Mouse (Mus musculus) lung, postnatal 0 days (tissue): ENCODE measurements at regions not wholly inside any gene's neighbourhood (a gene's known extent, or its start where the extent isn't known, plus 50 kb on each side); places are given as distances from the start of the nearest gene placed in this dataset.

Experiments
- ATAC-seq: fragments of 200-750 bp; cut with Nextera tagmentation; 2 replicates; pipeline ENCODE4 v1.8.0; 2017; ENCODE audit warnings: moderate library complexity
- DNase-seq: peaks from one replicate; pipeline ENCODE4 v3.0.0-alpha.2; 2016; ENCODE audit warnings: low spot score
- H3K27ac ChIP-seq: fragments of 300-500 bp; sonication (generic); 2 replicates; pipeline ENCODE4 v1.5.1; 2014; ENCODE audit warnings: antibody characterized with exemption, mild to moderate bottlenecking, low read length, mixed read lengths
- H3K27me3 ChIP-seq: fragments of 300-500 bp; sonication (generic); replicated peaks from 2 replicates; pipeline ENCODE4 v1.6.1; 2014; ENCODE audit warnings: low read length, mixed read lengths; ENCODE audit not compliant: insufficient read depth
- H3K36me3 ChIP-seq: fragments of 300-500 bp; sonication (generic); 2 replicates; pipeline ENCODE4 v1.6.1; 2014; ENCODE audit warnings: low read length, mixed read lengths; ENCODE audit not compliant: insufficient read depth
- H3K4me1 ChIP-seq: fragments of 300-500 bp; sonication (generic); 2 replicates; pipeline ENCODE4 v1.6.1; 2014; ENCODE audit warnings: antibody characterized with exemption, low read depth, low read length, mixed read lengths; ENCODE audit not compliant: insufficient read depth
- H3K4me2 ChIP-seq: fragments of 300-500 bp; sonication (generic); replicated peaks from 2 replicates; pipeline ENCODE4 v1.6.1; 2014; ENCODE audit warnings: low read depth, mild to moderate bottlenecking, low read length, moderate library complexity, mixed read lengths
- H3K4me3 ChIP-seq: fragments of 300-500 bp; sonication (generic); 2 replicates; pipeline ENCODE4 v1.5.1; 2014; ENCODE audit warnings: low read depth, low read length
- H3K9ac ChIP-seq: fragments of 300-500 bp; sonication (generic); replicated peaks from 2 replicates; pipeline ENCODE4 v1.6.1; 2014; ENCODE audit warnings: low read depth, mild to moderate bottlenecking
- H3K9me3 ChIP-seq: fragments of 300-500 bp; sonication (generic); 2 replicates; pipeline ENCODE4 v1.6.1; 2016; ENCODE audit warnings: low read length, mixed read lengths
- CTCF ChIP-seq: IDR thresholded peaks from 2 replicates; pipeline ENCODE4 v1.5.1; 2016; ENCODE audit warnings: antibody characterized with exemption, mild to moderate bottlenecking
- EP300 ChIP-seq: IDR thresholded peaks from 2 replicates; pipeline ENCODE4 v1.6.1; 2016; ENCODE audit warnings: antibody characterized with exemption, mild to moderate bottlenecking, control low read depth
- WGBS: fragments of 180-500 bp; shearing (Covaris S2); extraction: QIAGEN DNeasy Blood & Tissue Kit; methylation state at CpG from one replicate; pipeline ENCODE4 v1.1.7; 2014; 5-methylcytosine and 5-hydroxymethylcytosine counted together

DNA sequence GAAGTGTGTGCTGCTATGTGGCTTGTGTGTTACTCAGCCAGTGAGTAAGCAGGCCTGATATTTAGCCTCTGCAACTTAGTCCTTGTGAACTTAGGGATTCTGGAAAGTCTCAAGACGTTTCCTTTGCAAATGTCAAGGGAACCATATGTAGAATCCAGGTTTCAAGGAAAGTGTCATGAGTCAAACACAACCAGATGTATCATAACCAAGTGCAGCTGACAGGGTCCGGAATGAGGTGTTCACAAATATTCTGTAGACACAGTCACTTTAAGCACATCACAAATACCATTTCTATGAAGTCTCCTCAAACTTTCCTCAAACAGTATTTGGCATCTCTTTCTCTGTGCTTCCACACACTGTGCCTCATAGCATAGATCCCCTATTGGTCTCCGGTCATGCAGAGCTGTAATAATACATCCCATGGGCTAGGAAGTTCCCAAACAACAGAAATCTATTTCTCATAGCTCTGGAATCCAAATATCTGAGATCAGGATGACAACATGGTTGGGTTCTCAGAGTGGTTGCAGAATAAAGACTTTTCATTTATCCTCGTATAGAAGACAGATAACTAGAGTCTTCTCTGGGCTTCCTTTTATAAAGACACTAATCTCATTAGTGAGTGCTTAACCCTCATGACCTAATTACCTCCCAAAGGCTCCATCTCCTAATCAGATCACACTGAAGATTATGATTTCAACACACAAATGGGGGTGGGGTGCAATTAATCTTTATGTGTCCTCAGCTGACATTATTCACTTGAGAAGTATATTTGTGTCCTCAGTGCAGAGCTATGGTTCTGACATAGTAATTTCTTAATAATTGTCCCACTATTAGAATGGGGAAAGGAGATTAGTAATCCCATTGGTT lies 143.9 kb downstream of the Spry2 start:
- Histone ChIP-seq H3K36me3 (no peaks in the 10 kb centered on the region), H3K9ac (no peak overlapping the region), H3K27me3 (no peaks in the 10 kb centered on the region), H3K9me3 (no peaks in the 10 kb centered on the region), H3K4me2 (no peak overlapping the region), H3K4me3 (no peak overlapping the region), H3K27ac (no peak overlapping the region), H3K4me1 (no peaks in the 10 kb centered on the region)
- ATAC-seq (no peak), DNase-seq (no peak)
- TF ChIP-seq EP300: no peak
- TF ChIP-seq CTCF: no peak
- WGBS: 67% methylated on average over 4 of the region's 4 CpGs

DNA sequence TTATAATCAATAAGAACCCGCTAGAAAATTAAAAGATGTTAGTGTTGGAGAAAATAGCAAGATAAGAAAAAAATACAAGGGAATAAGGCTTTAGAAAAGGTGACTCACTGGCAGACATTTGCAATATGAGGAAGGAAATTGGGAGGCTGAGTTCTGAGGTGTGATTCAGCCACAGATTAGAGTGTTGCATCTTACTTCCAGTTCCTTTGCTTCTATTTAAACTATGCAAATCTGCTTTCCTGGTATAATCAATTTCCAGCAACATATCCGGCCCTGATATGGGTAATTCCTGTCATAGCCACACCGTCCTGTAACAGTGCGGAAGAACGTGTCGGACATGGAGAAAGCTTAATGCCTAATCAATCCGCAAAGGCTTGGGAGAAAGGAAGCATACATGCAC lies 144.9 kb downstream of the Spry2 start:
- no peaks in the 10 kb centered on the region for H3K36me3 ChIP-seq
- no peak for TF ChIP-seq EP300
- TF ChIP-seq CTCF: no peak
- WGBS: 83% methylated on average over 7 of the region's 7 CpGs

DNA sequence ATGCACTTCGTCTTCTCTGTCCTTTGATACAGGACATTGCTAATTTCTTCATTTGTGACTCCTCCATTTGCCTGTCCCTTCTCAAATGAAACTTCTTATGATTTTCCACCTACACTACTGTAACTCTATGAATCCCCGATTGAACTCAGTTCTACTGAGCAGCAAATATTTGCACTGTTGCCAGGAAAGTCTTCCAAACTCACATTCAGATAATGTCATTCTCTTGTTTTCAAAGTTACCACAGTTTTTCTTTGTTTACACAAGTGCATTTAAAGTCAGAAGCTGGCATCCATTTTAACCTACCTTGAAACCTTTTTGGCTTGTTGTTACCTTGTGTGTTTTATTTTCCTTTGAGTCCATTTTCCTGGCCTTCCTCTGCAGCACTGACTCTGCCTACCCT lies 152.0 kb downstream of the Spry2 start:
- Histone ChIP-seq H3K36me3 (no peaks in the 10 kb centered on the region), H3K4me2 (no peak overlapping the region; the same call in 1 of the 2 replicates), H3K9ac (no peak overlapping the region), H3K9me3 (no peaks in the 10 kb centered on the region), H3K27me3 (no peaks in the 10 kb centered on the region), H3K27ac (peak overlapping the region; percentile 66), H3K4me1 (peaks cover 7% of the 10 kb centered on the region; the same call in 1 of the 2 replicates), H3K4me3 (no peak overlapping the region)
- TF ChIP-seq EP300 (no peak), CTCF (no peak)
- 48% methylated on average over 2 of the region's 2 CpGs for WGBS
- ATAC-seq (peak; percentile 11; the same call in 1 of the 2 replicates), DNase-seq (no peak)

More for the DNA sequence above, 144.9 kb downstream of the Spry2 start:
- H3K27me3 ChIP-seq: no peaks in the 10 kb centered on the region
- no peaks in the 10 kb centered on the region for H3K9me3 ChIP-seq
- ATAC-seq: no peak
- H3K4me1 ChIP-seq: no peaks in the 10 kb centered on the region
- DNase-seq: no peak
- no peak overlapping the region for H3K27ac ChIP-seq
- no peak overlapping the region for H3K4me2 ChIP-seq
- no peak overlapping the region for H3K9ac ChIP-seq
- H3K4me3 ChIP-seq: no peak overlapping the region

DNA sequence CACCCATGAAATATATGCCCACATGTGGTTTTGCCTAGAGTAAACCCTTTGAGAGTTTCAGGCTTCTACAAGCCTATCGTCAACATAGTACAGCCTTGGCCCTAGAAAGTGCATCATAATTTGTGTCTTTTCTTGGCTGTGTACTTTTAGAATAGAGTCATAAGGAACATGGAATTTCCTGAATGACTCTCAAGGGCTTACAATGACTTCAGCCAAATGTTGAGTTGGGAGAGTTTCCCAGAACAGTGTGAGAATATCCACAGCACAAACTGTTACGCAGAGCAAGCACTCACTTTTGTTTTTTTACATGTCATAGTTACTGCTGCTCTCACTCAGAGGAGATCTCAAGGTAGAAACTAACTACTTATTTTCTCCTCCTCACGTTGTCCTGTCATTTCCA lies 152.5 kb downstream of the Spry2 start:
- H3K27me3 ChIP-seq: no peaks in the 10 kb centered on the region
- H3K4me3 ChIP-seq: no peak overlapping the region
- TF ChIP-seq EP300 (peak; percentile 98), CTCF (no peak)
- DNase-seq: peak; percentile 91
- 32% methylated on average over 3 of the region's 3 CpGs for WGBS
- ATAC-seq: peak; percentile 93
- H3K9ac ChIP-seq: no peak overlapping the region
- H3K36me3 ChIP-seq: no peaks in the 10 kb centered on the region
- no peak overlapping the region; the same call in 1 of the 2 replicates for H3K4me2 ChIP-seq
- H3K27ac ChIP-seq: peak overlapping the region; percentile 66
- H3K9me3 ChIP-seq: no peaks in the 10 kb centered on the region
- H3K4me1 ChIP-seq: peaks cover 7% of the 10 kb centered on the region; the same call in 1 of the 2 replicates

DNA sequence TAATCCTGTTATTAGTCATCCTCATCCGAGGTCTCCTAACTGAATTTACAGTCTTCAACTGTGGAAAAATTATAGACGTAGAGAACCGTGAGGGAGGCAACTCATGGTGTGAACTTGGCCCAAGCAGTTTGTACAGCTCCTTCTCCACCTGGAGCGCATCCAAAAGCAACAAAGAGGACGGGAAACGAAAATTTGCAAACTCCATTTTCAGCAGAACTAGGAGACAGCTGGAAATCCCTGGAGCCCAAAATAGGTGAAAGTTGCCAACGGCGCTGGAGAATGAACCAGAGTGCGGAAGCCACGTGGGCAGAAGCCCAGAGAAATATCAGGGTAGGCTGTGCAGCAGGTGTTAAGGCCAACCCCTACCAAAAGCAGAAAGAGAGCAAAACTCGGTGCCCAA lies 155.7 kb downstream of the Spry2 start:
- Histone ChIP-seq H3K27me3 (no peaks in the 10 kb centered on the region), H3K4me2 (no peak overlapping the region), H3K36me3 (no peaks in the 10 kb centered on the region), H3K4me3 (no peak overlapping the region), H3K9ac (no peak overlapping the region), H3K27ac (no peak overlapping the region), H3K4me1 (peaks cover 7% of the 10 kb centered on the region; the same call in 1 of the 2 replicates), H3K9me3 (no peaks in the 10 kb centered on the region)
- TF ChIP-seq CTCF: no peak
- TF ChIP-seq EP300: no peak
- DNase-seq (peak; percentile 37), ATAC-seq (no peak)
- 40% methylated on average over 11 of the region's 11 CpGs for WGBS

DNA sequence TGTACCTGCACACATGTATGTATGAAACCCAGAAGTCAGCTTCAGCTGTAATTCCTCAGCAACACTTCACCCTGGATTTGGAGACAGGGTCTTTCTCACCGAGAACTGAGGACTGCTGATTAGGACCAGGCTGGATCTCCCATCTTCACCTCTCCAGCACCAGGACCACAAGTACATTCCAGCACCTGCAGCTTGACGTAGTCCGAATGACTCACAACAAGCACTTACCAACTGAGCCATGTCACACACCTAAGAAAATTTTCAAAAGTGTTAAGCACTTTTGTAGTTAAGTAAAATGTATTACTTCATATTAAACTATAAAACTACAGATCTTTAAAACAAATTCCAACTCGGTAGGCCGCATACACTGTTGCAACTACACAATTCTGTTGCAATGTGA lies 158.1 kb downstream of the Spry2 start:
- no peak overlapping the region for H3K4me3 ChIP-seq
- no peak overlapping the region for H3K4me2 ChIP-seq
- H3K27me3 ChIP-seq: no peaks in the 10 kb centered on the region
- H3K27ac ChIP-seq: no peak overlapping the region
- peaks cover 7% of the 10 kb centered on the region; the same call in 1 of the 2 replicates for H3K4me1 ChIP-seq
- 52% methylated on average over 5 of the region's 5 CpGs for whole genome bisulfite sequencing
- no peaks in the 10 kb centered on the region for H3K9me3 ChIP-seq
- H3K9ac ChIP-seq: no peak overlapping the region
- peak; percentile 78 for ATAC-seq
- TF ChIP-seq EP300 (peak; percentile 76; the same call in 1 of the 2 replicates), CTCF (no peak)
- peak; percentile 71 for DNase-seq
- H3K36me3 ChIP-seq: no peaks in the 10 kb centered on the region
